Mouse (Mus musculus) neural tube, embryonic 12.5 days (tissue): ENCODE results near the gene Rasal2. TPM values are rescaled to one million over a fixed set of nuclear protein-coding genes. Genes with fewer than 3 reads are reported as not detected.

ENCODE experiments used
- ATAC-seq: fragments of 200-750 bp; cut with Nextera tagmentation; 2 replicates; pipeline ENCODE4 v1.8.0; 2017; ENCODE audit warnings: low read depth, mild to moderate bottlenecking, moderate TSS enrichment, moderate library complexity; ENCODE audit not compliant: low FRiP score
- H3K27ac ChIP-seq: fragments of 300-500 bp; sonication (generic); 2 replicates; pipeline ENCODE4 v1.5.1; 2016
- H3K27me3 ChIP-seq: fragments of 300-500 bp; sonication (generic); replicated peaks from 2 replicates; pipeline ENCODE4 v1.6.1; 2016; ENCODE audit warnings: mild to moderate bottlenecking
- H3K36me3 ChIP-seq: fragments of 300-500 bp; sonication (generic); 2 replicates; pipeline ENCODE4 v1.6.1; 2016; ENCODE audit warnings: mild to moderate bottlenecking
- H3K4me1 ChIP-seq: fragments of 300-500 bp; sonication (generic); 2 replicates; pipeline ENCODE4 v1.6.1; 2016
- H3K4me2 ChIP-seq: fragments of 300-500 bp; sonication (generic); replicated peaks from 2 replicates; pipeline ENCODE4 v1.6.1; 2016; ENCODE audit warnings: mild to moderate bottlenecking
- H3K4me3 ChIP-seq: fragments of 300-500 bp; sonication (generic); 2 replicates; pipeline ENCODE4 v1.5.1; 2016
- H3K9ac ChIP-seq: fragments of 300-500 bp; sonication (generic); 2 replicates; pipeline ENCODE4 v1.6.1; 2016; ENCODE audit warnings: mild to moderate bottlenecking
- H3K9me3 ChIP-seq: fragments of 300-500 bp; sonication (generic); 2 replicates; pipeline ENCODE4 v1.6.1; 2016; ENCODE audit warnings: mild to moderate bottlenecking
- WGBS: fragments of 180-500 bp; shearing (Covaris S2); methylation state at CpG from one replicate; pipeline ENCODE4 v1.1.7; 2016; 5-methylcytosine and 5-hydroxymethylcytosine counted together
- polyA plus RNA-seq: library from polyadenylated mRNA; unstranded; fragments of >200 nt; fragmentation: Nextera tagmentation; extraction: Ambion mirVana; gene quantifications from 2 replicates; pipeline ENCODE4 v1.2.1, GENCODE M21; 2016

Rasal2 gene
- polyA plus RNA-seq, 1 experiment from 2014 or later = 32.3 TPM

- Histone ChIP-seq H3K9ac (no peak overlapping the region), H3K36me3 (no peaks in the 10 kb centered on the region), H3K9me3 (no peaks in the 10 kb centered on the region), H3K4me3 (no peak overlapping the region), H3K27ac (no peak overlapping the region), H3K4me2 (no peak overlapping the region), H3K27me3 (no peaks in the 10 kb centered on the region), H3K4me1 (peaks cover 5% of the 10 kb centered on the region)
- no peak for ATAC-seq
- WGBS = 95% methylated on average over 4 of the region's 4 CpGs
Measured at GRCm38 (mm10) chr1:157434404-157434803, 22.0 kb upstream of the Rasal2 start.

GRCm38 (mm10) chr1:157433316-157433715 lies 20.9 kb upstream of the Rasal2 start:
- 49% methylated on average over 3 of the region's 3 CpGs for WGBS
- Histone ChIP-seq H3K4me2 (no peak overlapping the region), H3K27ac (no peak overlapping the region), H3K4me1 (no peaks in the 10 kb centered on the region), H3K9ac (no peak overlapping the region), H3K36me3 (no peaks in the 10 kb centered on the region), H3K27me3 (no peaks in the 10 kb centered on the region), H3K4me3 (no peak overlapping the region), H3K9me3 (no peaks in the 10 kb centered on the region)
- no peak for ATAC-seq

- no peak overlapping the region for H3K27ac ChIP-seq
- H3K36me3 ChIP-seq = no peaks in the 10 kb centered on the region
- H3K4me2 ChIP-seq = no peak overlapping the region
- peaks cover 4% of the 10 kb centered on the region; the same call in 1 of the 2 replicates for H3K4me1 ChIP-seq
- no peak overlapping the region for H3K4me3 ChIP-seq
- no peaks in the 10 kb centered on the region for H3K27me3 ChIP-seq
- no peaks in the 10 kb centered on the region for H3K9me3 ChIP-seq
- no peak for ATAC-seq
- WGBS = 92% methylated on average over 3 of the region's 3 CpGs
- H3K9ac ChIP-seq = no peak overlapping the region
Measured at GRCm38 (mm10) chr1:157428366-157428765, 16.0 kb upstream of the Rasal2 start.

GRCm38 (mm10) chr1:157427604-157428003 lies 15.2 kb upstream of the Rasal2 start:
- Histone ChIP-seq H3K4me1 (peaks cover 4% of the 10 kb centered on the region; the same call in 1 of the 2 replicates), H3K4me2 (no peak overlapping the region), H3K27me3 (no peaks in the 10 kb centered on the region), H3K9me3 (no peaks in the 10 kb centered on the region), H3K9ac (no peak overlapping the region), H3K4me3 (no peak overlapping the region), H3K36me3 (no peaks in the 10 kb centered on the region), H3K27ac (no peak overlapping the region)
- no peak for ATAC-seq
- 95% methylated on average over 4 of the region's 4 CpGs for WGBS

- Histone ChIP-seq H3K9me3 (no peaks in the 10 kb centered on the region), H3K36me3 (no peaks in the 10 kb centered on the region), H3K4me3 (no peak overlapping the region), H3K4me1 (peaks cover 4% of the 10 kb centered on the region; the same call in 1 of the 2 replicates), H3K9ac (no peak overlapping the region), H3K4me2 (no peak overlapping the region), H3K27me3 (no peaks in the 10 kb centered on the region), H3K27ac (no peak overlapping the region)
- ATAC-seq = no peak
- 76% methylated on average over 1 of the region's 1 CpGs for whole genome bisulfite sequencing
Measured at GRCm38 (mm10) chr1:157426933-157427332, 14.5 kb upstream of the Rasal2 start.

GRCm38 (mm10) chr1:157425741-157426427 lies 13.5 kb upstream of the Rasal2 start:
- peak overlapping the region; percentile 12; the same call in 1 of the 2 replicates for H3K4me2 ChIP-seq
- 41% methylated on average over 8 of the region's 8 CpGs for WGBS
- ATAC-seq = peak; percentile 80

GRCm38 (mm10) chr1:157417861-157418260 lies 5.5 kb upstream of the Rasal2 start:
- Histone ChIP-seq H3K27ac (no peak overlapping the region), H3K9me3 (no peaks in the 10 kb centered on the region), H3K27me3 (no peaks in the 10 kb centered on the region), H3K9ac (no peak overlapping the region), H3K36me3 (peaks cover 10% of the 10 kb centered on the region; the same call in 1 of the 2 replicates), H3K4me3 (no peak overlapping the region), H3K4me2 (no peak overlapping the region), H3K4me1 (no peaks in the 10 kb centered on the region)
- WGBS = 48% methylated on average over 7 of the region's 7 CpGs
- ATAC-seq = no peak

More at GRCm38 (mm10) chr1:157425741-157426427, 13.5 kb upstream of the Rasal2 start:
- H3K9me3 ChIP-seq = no peaks in the 10 kb centered on the region
- H3K36me3 ChIP-seq = no peaks in the 10 kb centered on the region
- H3K4me1 ChIP-seq = peaks cover 4% of the 10 kb centered on the region; the same call in 1 of the 2 replicates
- no peak overlapping the region for H3K4me3 ChIP-seq
- H3K27ac ChIP-seq = no peak overlapping the region
- H3K27me3 ChIP-seq = no peaks in the 10 kb centered on the region
- no peak overlapping the region for H3K9ac ChIP-seq

- H3K4me3 ChIP-seq = no peak overlapping the region
- H3K9me3 ChIP-seq = no peaks in the 10 kb centered on the region
- peaks cover 10% of the 10 kb centered on the region; the same call in 1 of the 2 replicates for H3K36me3 ChIP-seq
- H3K9ac ChIP-seq = no peak overlapping the region
- 74% methylated on average over 3 of the region's 3 CpGs for WGBS
- no peaks in the 10 kb centered on the region for H3K27me3 ChIP-seq
- no peak overlapping the region for H3K27ac ChIP-seq
- H3K4me1 ChIP-seq = no peaks in the 10 kb centered on the region
- H3K4me2 ChIP-seq = no peak overlapping the region
- ATAC-seq = no peak
Measured at GRCm38 (mm10) chr1:157417414-157417813, 5.0 kb upstream of the Rasal2 start.

- Histone ChIP-seq H3K27ac (no peak overlapping the region), H3K4me2 (no peak overlapping the region), H3K9ac (no peak overlapping the region), H3K36me3 (peaks cover 10% of the 10 kb centered on the region; the same call in 1 of the 2 replicates), H3K9me3 (no peaks in the 10 kb centered on the region), H3K27me3 (no peaks in the 10 kb centered on the region), H3K4me3 (no peak overlapping the region), H3K4me1 (no peaks in the 10 kb centered on the region)
- ATAC-seq = no peak
- 93% methylated on average over 2 of the region's 2 CpGs for WGBS
Measured at GRCm38 (mm10) chr1:157416628-157417027, 4.2 kb upstream of the Rasal2 start.

GRCm38 (mm10) chr1:157415771-157416170 lies 3.4 kb upstream of the Rasal2 start:
- Histone ChIP-seq H3K27me3 (no peaks in the 10 kb centered on the region), H3K4me1 (peaks cover 7% of the 10 kb centered on the region), H3K36me3 (peaks cover 10% of the 10 kb centered on the region; the same call in 1 of the 2 replicates), H3K4me3 (no peak overlapping the region), H3K27ac (no peak overlapping the region), H3K9ac (no peak overlapping the region), H3K9me3 (no peaks in the 10 kb centered on the region), H3K4me2 (no peak overlapping the region)
- no peak for ATAC-seq
- 91% methylated on average over 3 of the region's 3 CpGs for WGBS

- H3K4me3 ChIP-seq = peak overlapping the region; percentile 98
- no peaks in the 10 kb centered on the region for H3K36me3 ChIP-seq
- ATAC-seq = peak; percentile 93
- H3K9me3 ChIP-seq = no peaks in the 10 kb centered on the region
- WGBS = under 1% methylated on average over 85 of the region's 85 CpGs
- peaks cover 10% of the 10 kb centered on the region for H3K4me1 ChIP-seq
- no peaks in the 10 kb centered on the region for H3K27me3 ChIP-seq
- peak overlapping the region; percentile 98 for H3K27ac ChIP-seq
- peak overlapping the region; percentile 91 for H3K9ac ChIP-seq
- peak overlapping the region; percentile 77 for H3K4me2 ChIP-seq
Measured at GRCm38 (mm10) chr1:157411711-157412380, 549 bp downstream of the Rasal2 start.

- H3K4me3 ChIP-seq = peak overlapping the region; percentile 98
- peak overlapping the region; percentile 77 for H3K4me2 ChIP-seq
- ATAC-seq = no peak
- H3K9me3 ChIP-seq = no peaks in the 10 kb centered on the region
- peak overlapping the region; percentile 91 for H3K9ac ChIP-seq
- H3K27ac ChIP-seq = peak overlapping the region; percentile 98; the same call in 1 of the 2 replicates
- no peaks in the 10 kb centered on the region for H3K27me3 ChIP-seq
- H3K4me1 ChIP-seq = peaks cover 10% of the 10 kb centered on the region
- no peaks in the 10 kb centered on the region for H3K36me3 ChIP-seq
- WGBS = 0% methylated on average over 4 of the region's 4 CpGs
Measured at GRCm38 (mm10) chr1:157411341-157411710, 1.1 kb downstream of the Rasal2 start.
